Mouse (Mus musculus): ENCODE results near the gene Nxpe4.

GRCm38 (mm10) chr9:48257001-48257400 is 95.2 kb downstream of the Nxpe4 start:
- no peak for TF ChIP-seq POLR2A (IDR thresholded peaks at IDR 0.05; ENCODE audit: borderline replicate concordance, control insufficient read depth, low read depth, low read length)
- TF ChIP-seq CTCF (IDR thresholded peaks at IDR 0.05; ENCODE audit: control insufficient read depth, insufficient read depth, low read length): no peak

All from bone marrow, adult 2 months (tissue).